Mouse (Mus musculus) mature B cell (primary cell): ENCODE results near the gene Lpxn.

Experiments used
- in situ Hi-C: fragments of 300-500 bp; cut with MboI; formaldehyde crosslinking; loops from 2 replicates; pipeline ENCODE4 v1.14.3; 2019

Lpxn gene

DNA sequence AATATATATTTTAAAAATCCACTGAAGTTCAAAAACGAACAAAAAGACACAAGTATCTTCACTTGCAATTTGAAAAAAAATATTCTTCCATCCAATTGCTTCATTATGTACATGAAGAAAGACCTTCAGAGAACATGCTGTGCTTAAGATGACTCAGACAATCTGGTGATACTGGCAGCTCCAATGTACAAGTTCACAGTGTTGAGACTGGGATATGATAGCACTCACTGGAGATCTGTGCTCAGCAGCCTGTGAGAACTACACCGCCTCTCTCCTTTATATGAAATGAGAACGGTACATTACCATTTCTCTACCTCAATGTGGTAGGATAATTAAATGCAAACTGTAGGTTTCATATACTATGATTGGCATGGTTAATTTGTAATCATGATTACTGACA lies 6.8 kb downstream of the Lpxn start:
- in situ Hi-C loops: loop anchor here (10.0 kb wide), 1 partner anchor 338 kb away; the partner anchor contains the start of gene Mpeg1

DNA sequence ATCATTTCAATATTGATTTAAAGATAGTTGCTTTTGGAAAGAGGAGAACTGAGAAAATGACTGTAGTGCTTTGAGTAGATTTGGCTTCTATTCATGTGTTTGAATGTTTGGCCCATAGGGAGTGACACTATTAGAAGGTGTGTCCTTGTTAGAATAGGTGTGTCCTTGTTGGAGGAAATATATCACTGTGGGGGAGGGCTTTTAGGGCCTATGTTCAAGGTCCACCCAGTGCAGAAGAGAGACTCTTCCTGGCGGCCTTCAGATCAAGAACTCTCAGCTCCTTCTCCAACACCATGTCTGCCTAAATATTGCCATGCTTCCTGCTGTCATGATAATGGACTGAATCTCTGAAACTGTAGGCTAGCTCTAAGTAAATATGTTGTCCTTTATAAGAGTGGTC lies 8.2 kb downstream of the Lpxn start:
- in situ Hi-C loops: loop anchor here (10.0 kb wide), 1 partner anchor 339 kb away; the partner anchor contains the start of gene Mpeg1

DNA sequence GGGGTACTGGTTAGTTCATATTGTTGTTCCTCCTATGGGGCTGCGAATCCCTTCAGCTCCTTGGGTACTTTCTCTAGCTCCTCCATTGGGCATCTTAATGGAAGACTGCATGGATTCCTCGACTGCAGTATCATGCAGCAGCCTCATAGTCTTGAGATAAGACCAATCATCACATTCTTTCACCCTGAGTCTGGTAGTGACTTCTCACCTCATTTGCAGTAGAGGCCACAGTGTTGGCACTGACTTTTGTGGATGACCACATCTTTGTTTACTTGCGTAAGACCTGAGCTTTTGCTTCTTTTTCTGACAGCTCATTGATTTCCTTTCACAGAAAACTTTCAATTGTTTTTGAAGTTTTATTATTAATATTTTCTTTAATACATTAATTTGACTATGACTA lies 9.7 kb downstream of the Lpxn start:
- in situ Hi-C loops: loop anchor here (10.0 kb wide), 1 partner anchor 341 kb away; the partner anchor contains the start of gene Mpeg1

DNA sequence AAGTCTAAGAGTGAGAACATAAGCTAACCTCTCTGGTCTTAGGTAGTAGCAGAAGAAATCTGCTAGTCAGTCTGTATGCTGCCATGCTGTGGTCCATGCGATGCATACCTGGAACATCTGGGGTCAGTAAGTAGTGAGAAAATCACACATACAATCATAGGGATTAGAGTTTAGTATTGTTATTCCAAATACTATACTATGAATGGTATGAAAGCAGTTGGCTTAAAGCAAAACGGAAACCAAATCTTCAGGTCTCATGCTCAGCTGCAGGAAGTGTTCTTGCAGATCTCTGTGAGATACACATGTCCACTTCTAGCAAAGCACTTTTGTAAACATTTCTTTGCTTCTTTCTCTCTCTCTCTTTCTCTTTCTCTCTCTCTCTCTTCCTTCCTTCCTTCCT lies 10.2 kb downstream of the Lpxn start:
- in situ Hi-C loops: loop anchor here (10.0 kb wide), 1 partner anchor 341 kb away; the partner anchor contains the start of gene Mpeg1

DNA sequence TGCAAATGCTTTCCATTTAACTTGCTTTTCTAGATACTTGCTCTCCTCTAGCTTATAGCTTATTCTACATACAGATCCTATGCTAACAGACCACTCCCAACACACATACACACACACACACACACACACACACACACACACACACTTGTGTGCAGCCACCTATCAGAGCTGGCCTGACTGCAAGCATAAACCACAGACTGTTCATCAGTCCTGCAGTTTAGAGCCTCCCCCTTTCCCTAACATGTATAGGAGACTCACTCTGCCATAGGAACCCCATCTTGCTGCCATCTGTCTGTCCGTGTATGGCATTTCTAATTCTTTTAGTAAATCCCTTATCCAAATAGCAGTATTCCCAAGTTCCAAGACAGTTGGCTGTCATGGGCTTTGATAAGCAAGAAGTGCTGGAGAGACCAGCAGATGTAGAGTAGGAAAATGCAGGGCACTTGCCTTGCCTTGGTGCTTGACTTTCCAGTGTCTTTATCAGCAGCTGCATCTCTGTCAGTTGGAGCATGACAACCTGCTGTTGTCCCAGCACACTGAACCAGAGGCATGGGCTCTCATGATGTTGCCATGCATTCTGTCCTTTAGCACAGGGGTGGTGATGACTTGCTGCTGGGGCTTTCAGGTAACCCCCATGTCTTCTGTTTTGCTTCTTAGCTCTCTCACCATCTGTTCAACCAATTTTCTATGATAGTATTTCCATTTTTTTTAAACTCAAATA lies 16.8 kb downstream of the Lpxn start:
- in situ Hi-C loops: loop anchor here (10.0 kb wide), 1 partner anchor 218 kb away; the partner anchor contains the start of gene Gm4952

DNA sequence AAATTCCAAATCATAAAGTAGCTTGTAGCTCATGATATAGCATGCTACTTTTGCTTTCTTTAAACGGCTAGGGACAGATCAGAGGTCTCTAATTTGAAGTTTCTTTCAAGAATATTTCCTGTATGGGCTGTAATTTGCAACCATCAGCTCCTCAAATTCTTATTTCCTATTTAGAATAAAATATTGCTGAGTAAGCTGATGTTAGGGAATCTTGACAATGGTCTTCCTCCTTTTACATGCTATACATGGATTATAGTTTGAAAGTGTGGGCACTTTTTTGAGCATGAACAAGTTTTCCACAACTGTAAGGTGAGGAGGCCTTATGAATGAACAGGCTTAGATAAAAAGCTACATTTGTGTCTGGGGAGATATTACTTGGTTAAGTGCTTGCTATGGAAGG lies 17.9 kb downstream of the Lpxn start:
- in situ Hi-C loops: loop anchor here (10.0 kb wide), 1 partner anchor 219 kb away; the partner anchor contains the start of gene Gm4952

DNA sequence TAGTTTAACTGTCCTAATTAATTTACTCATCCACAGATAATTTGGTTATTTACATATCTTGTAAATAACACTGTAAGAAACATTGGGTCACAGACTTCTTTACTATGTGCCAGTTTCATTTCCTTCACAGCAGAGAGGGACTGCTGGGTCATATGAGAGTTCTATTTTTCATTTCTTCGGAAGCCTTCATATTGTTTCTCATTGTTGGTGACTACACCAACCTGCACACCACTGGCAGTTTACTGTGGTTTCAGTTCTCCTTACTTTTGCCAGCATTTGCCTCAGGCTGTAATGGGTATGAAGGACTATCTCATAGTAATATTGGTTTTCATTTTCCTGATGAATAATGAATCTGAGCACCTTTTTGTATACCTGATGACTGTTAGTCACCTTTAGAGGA lies 22.5 kb downstream of the Lpxn start:
- in situ Hi-C loops: loop anchor here (10.0 kb wide), 1 partner anchor 224 kb away; the partner anchor contains the start of gene Gm4952

DNA sequence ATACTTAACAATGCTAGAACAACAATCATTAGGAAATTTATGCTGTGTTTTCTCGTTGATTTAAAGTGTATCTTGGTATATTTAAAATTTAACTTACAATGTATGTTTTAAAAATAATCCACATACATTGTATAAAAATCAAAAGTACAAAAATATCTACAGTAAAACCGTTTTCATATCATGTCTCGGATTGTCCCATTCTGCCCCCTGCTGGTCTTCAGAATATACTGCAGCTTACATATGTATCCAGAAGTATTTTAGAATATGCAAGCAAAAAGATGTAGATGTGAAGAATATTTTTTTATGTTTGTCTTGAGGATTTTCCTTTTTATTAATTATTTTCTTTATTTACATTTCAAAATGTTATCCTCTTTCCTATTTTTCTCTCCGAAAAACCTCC lies 24.4 kb downstream of the Lpxn start:
- in situ Hi-C loops: no loop called here

DNA sequence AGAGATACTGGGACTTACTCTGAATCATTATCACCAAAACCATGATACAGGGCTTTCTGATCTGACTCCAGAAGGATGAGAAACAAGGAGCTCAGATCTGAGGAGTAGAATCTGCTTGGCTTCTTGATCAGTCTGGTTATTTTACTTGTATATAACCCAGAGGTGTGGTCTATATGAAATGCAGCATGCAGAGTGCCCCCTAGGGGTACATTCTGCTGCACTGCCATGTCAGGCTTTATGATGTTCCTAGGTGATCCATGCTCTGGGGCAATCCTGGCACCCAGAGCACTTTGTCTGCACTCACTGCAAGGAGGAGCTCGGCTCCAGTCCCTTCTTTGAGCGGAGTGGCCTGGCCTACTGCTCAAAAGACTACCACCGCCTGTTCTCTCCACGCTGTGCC lies 28.6 kb downstream of the Lpxn start:
- in situ Hi-C loops: no loop called here

DNA sequence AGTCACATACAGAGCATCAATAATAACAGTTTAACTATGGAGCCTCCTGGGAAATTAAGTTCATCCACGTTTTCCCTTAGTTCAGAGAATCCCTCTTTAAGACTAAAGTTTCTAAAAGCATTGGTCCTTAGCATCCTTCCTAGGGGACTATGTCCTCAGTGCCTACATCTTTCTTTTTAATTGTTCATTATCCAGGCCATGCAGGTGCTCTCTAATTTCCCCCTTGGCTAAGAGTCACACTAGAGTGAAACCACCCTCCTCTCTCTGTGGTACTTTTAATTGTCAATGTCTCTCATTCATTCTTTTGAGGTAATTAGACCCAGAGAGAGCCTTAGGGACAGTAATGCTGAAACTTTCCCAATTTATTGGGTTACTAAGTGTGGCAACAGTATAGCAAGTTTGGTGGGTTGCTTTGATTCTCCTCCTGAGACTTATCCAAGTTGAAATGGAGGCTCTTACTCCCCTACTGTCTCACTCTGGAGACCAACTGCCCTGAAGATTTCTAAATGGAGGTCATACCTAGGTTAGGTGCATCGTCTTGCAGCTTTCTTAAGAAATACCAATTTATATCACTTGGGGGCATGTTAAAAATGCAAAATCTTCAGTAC lies 34.9 kb downstream of the Lpxn start:
- in situ Hi-C loops: no loop called here

DNA sequence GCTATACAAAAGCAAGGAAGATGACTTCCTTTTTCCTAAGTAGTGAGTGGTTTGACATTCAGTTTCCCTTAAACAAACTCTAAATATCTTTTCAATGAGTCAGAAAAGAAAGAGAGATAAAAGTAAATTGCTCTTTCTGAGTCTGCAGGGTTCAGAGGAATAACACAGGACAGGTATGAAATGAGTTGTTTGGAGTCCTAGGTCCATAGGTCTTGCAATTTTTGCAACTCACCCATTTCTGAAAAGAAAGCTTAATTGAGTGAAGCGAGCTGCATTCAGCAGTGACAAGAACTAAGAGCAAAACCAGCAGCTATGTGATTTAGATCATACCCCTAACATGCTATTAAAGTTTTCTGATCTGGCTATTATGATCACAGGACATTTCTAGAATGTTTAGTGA lies 35.6 kb downstream of the Lpxn start:
- in situ Hi-C loops: no loop called here

DNA sequence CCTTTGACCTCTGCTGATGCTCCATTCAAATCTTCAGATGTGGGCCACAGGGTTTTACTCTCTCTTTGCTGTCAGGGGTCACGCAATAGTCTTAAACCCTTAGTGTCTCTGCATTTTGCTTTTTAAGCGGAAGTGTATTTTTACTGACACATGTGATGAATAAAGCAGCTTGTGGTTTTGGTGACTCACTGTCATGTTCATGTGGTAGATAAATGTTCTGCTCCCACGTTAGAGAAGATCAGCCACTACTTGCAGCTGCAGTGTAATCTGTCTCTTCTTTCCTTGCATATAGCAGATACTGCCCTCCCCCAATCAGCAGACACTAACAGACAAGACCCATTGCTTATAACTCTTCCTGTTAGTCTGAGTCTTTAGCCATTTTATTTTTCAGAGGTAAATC lies 37.6 kb downstream of the Lpxn start:
- in situ Hi-C loops: no loop called here

DNA sequence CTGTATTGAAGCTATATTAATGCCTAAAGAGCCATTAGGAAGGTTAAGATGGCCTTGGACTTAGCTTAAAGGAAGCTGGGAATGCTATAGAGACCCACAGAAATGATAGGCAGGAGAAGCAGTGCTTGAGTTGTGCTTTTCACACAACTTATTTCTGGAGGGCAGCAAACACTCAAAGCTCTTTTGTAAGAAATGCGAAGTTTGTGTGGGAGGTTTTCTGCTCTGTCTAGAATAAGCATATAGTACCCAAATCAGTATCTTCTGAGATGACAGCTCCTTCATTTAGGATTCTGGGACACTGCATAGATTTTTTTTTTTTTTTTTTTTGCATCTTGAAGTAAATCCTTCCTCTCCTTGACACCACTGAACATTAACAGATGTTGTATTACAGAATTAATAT lies 42.5 kb downstream of the Lpxn start:
- in situ Hi-C loops: no loop called here

DNA sequence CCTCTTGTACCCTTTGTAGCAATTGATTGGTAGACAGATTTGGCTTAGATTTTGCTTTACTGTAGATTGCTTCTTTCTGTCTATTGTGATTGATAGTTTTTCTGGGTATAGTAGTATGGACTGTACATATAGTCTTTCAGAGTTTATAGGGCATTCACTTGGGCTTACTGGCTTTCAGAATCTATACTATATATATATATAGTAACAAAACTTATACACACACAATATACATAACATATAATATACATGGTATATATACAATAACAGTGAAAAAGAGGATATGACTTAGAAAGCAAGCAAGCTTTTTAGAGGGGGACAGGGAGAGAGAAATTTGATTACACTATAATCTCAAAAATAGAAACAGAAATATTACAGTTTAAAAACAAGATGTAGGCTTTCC lies 50.4 kb downstream of the Lpxn start, which contains the start of gene Gm5244:
Gm5244 (plus strand) TSS at position 301 of the 400 bp plus-strand sequence.
- in situ Hi-C loops: no loop called here

DNA sequence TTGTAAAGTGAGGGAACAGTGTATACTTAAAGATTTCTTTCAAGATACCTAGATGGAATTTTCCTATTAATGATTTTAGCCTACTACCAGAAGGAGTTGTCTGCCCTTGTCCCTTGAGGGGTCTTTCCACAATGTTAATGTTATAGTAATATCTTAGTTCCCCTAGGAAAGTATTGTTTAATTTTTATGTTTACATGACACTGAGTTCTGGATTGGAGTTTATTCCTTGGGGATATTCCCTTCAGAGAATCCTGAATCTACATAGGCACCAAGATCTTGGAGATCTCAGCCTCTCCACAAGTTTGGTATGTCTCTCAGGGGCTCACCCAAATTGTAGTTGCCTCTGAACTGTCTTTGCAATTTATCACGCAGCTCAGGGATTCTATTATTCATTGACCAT lies 61.0 kb downstream of the Lpxn start, which contains the start of gene Olfr1444:
Olfr1444 (plus strand) TSS at position 301 of the 400 bp plus-strand sequence.
- in situ Hi-C loops: no loop called here
